Mouse (Mus musculus): ENCODE measurements at regions not wholly inside any gene's neighbourhood (a gene's known extent, or its start where the extent isn't known, plus 50 kb on each side); places are given as distances from the start of the nearest gene placed in this dataset.

- no peak for TF ChIP-seq CTCF (IDR thresholded peaks at IDR 0.05)
- no peak for TF ChIP-seq POLR2A (IDR thresholded peaks at IDR 0.05; ENCODE audit: insufficient read depth, low read depth, low read length)
- TF ChIP-seq EP300 (IDR thresholded peaks at IDR 0.05; ENCODE audit: insufficient read depth, low read depth, low read length) = no peak
Observed at GRCm38 (mm10) chr10:126480382-126480781, 420.8 kb downstream of the Atp23 start.

Measured in heart, adult 2 months (tissue).